Comparison of ENCODE assay signal across 8 mouse cellular contexts in the genomic region with DNA sequence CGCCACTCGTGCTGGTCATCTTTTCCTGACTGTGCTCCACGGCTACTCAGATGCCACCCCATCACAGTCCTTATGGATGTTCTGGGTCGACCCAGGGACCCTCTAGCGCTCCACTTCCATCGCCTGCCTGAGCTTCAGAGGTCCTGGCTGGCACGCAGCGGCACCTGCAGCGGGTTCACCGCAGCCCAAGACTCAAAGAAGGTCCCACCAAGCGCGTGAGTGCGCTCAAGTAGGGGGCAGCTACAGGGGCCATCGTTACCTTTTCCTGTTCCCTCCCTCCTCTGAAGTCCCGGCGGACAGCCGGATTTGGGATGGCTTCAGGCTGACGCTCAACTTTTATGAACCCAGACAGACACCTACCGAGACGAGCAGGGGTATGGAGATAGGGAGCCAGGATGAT. TPM values are rescaled to one million over a fixed set of nuclear protein-coding genes. Genes with fewer than 3 reads are reported as not detected.
DNase-seq lines count a peak whose midpoint lies in the region; ATAC-seq and TF ChIP-seq lines count a peak whose summit lies in the region.
"Had no signal": no experiment of that assay in that cellular context is flagged by ENCODE, and none has a peak within 500 bp of the region (broad histone marks: within the 10 kb centered on the region; RNA-seq: fewer than 3 reads in every experiment).

No protein-coding gene starts in this region.

- H3K4me1 ChIP-seq in lung, embryonic 14.5 days (ENCODE audit: insufficient read depth): no peaks in the 10 kb centered on the region
- H3K4me1 ChIP-seq in lung, postnatal 0 days (ENCODE audit: insufficient read depth, low read depth, low read length): no peaks in the 10 kb centered on the region
- H3K4me1 ChIP-seq in forebrain, embryonic 11.5 days (replicated peaks; ENCODE audit: control insufficient read depth, insufficient read depth, low read length): peaks cover 16% of the 10 kb centered on the region
- peaks cover 6% of the 10 kb centered on the region; the same call in 1 of the 2 replicates for H3K4me1 ChIP-seq in intestine, embryonic 14.5 days (replicated peaks; ENCODE audit: control insufficient read depth, insufficient read depth, low read length)
- H3K4me1 ChIP-seq in neural tube, embryonic 14.5 days (ENCODE audit: control insufficient read depth, insufficient read depth, low read length): peaks cover 33% of the 10 kb centered on the region
- no peaks in the 10 kb centered on the region for H3K4me1 ChIP-seq in thymus, adult 2 months (replicated peaks; ENCODE audit: control insufficient read depth, insufficient read depth, low read length)

- TF ChIP-seq EP300 in lung, postnatal 0 days (IDR thresholded peaks at IDR 0.05): no peak

- H3K9ac ChIP-seq in lung, embryonic 14.5 days: no peak overlapping the region
- H3K9ac ChIP-seq in lung, postnatal 0 days (replicated peaks; ENCODE audit: low read depth): no peak overlapping the region
- H3K9ac ChIP-seq in forebrain, embryonic 11.5 days (ENCODE audit: low read length): peak overlapping the region; percentile 66
- H3K9ac ChIP-seq in intestine, embryonic 14.5 days (ENCODE audit: low read length): no peak overlapping the region
- peak overlapping the region; percentile 83 for H3K9ac ChIP-seq in neural tube, embryonic 14.5 days (replicated peaks; ENCODE audit: low read depth, low read length)

- no peak for DNase-seq in lung, embryonic 14.5 days
- no peak for DNase-seq in lung, postnatal 0 days (ENCODE audit: low spot score)
- no peak for DNase-seq in forebrain, embryonic 11.5 days (ENCODE audit: low spot score)
- no peak for DNase-seq in intestine, embryonic 14.5 days (ENCODE audit: low spot score)
- no peak for DNase-seq in thymus, adult 2 months
- DNase-seq in frontal cortex, postnatal 10 days (ENCODE audit: low spot score in 2 of 2): no peak
- DNase-seq: gastrocnemius, postnatal 36 days had no signal

- H3K27me3 ChIP-seq in lung, embryonic 14.5 days (ENCODE audit: insufficient read depth, low read length): peaks cover 33% of the 10 kb centered on the region
- peaks cover 16% of the 10 kb centered on the region for H3K27me3 ChIP-seq in lung, postnatal 0 days (replicated peaks; ENCODE audit: insufficient read depth, low read length)
- H3K27me3 ChIP-seq in forebrain, embryonic 11.5 days (ENCODE audit: control insufficient read depth, insufficient read depth, low read length): peaks cover 24% of the 10 kb centered on the region
- peaks cover 39% of the 10 kb centered on the region for H3K27me3 ChIP-seq in intestine, embryonic 14.5 days (replicated peaks; ENCODE audit: control insufficient read depth, insufficient read depth, low read length)
- H3K27me3 ChIP-seq in neural tube, embryonic 14.5 days (ENCODE audit: control insufficient read depth, insufficient read depth, low read length): no peaks in the 10 kb centered on the region
- H3K27me3 ChIP-seq in thymus, adult 2 months (ENCODE audit: control insufficient read depth, insufficient read depth, low read length): peaks cover 6% of the 10 kb centered on the region

- TF ChIP-seq CTCF in lung, embryonic 14.5 days (IDR thresholded peaks at IDR 0.05; ENCODE audit: low read depth): no peak
- no peak for TF ChIP-seq CTCF in lung, postnatal 0 days (IDR thresholded peaks at IDR 0.05)
- TF ChIP-seq CTCF in thymus, adult 2 months (IDR thresholded peaks at IDR 0.05; ENCODE audit: borderline replicate concordance, control insufficient read depth, extremely low read depth, insufficient read depth, low read length, poor library complexity): no peak

- peak overlapping the region; percentile 35 for H3K4me3 ChIP-seq in lung, embryonic 14.5 days (ENCODE audit: low read depth, low read length)
- H3K4me3 ChIP-seq in lung, postnatal 0 days (ENCODE audit: low read depth, low read length): no peak overlapping the region
- peak overlapping the region; percentile 51 for H3K4me3 ChIP-seq in forebrain, embryonic 11.5 days (ENCODE audit: low read depth, low read length)
- peak overlapping the region; percentile 22; the same call in 1 of the 2 replicates for H3K4me3 ChIP-seq in intestine, embryonic 14.5 days (ENCODE audit: low read depth, low read length)
- H3K4me3 ChIP-seq in neural tube, embryonic 14.5 days (ENCODE audit: low read depth, low read length): peak overlapping the region; percentile 51
- no peak overlapping the region for H3K4me3 ChIP-seq in thymus, adult 2 months (ENCODE audit: control insufficient read depth, insufficient read depth, low read length)

- TF ChIP-seq POLR2A in thymus, adult 2 months (IDR thresholded peaks at IDR 0.05; ENCODE audit: control insufficient read depth, extremely low read depth, insufficient read depth, low read length, poor library complexity): no peak

- H3K27ac ChIP-seq in lung, embryonic 14.5 days (ENCODE audit: low read depth): no peak overlapping the region
- H3K27ac ChIP-seq in lung, postnatal 0 days (ENCODE audit: low read length): no peak overlapping the region
- H3K27ac ChIP-seq in forebrain, embryonic 11.5 days (ENCODE audit: low read depth, low read length): no peak overlapping the region
- no peak overlapping the region for H3K27ac ChIP-seq in intestine, embryonic 14.5 days (ENCODE audit: low read depth)
- H3K27ac ChIP-seq in neural tube, embryonic 14.5 days (ENCODE audit: low read depth, low read length): peak overlapping the region; percentile 82
- H3K27ac ChIP-seq in thymus, adult 2 months (ENCODE audit: control insufficient read depth, insufficient read depth, low read length): no peak overlapping the region

- no peak for ATAC-seq in lung, embryonic 14.5 days (ENCODE audit: insufficient read depth)
- ATAC-seq in lung, postnatal 0 days: no peak
- ATAC-seq in forebrain, embryonic 11.5 days (replicated peaks; ENCODE audit: low FRiP score): no peak
- ATAC-seq in intestine, embryonic 14.5 days (replicated peaks; ENCODE audit: low FRiP score, low TSS enrichment, low read depth): no peak
- ATAC-seq in neural tube, embryonic 14.5 days (ENCODE audit: low read depth): peak; percentile 2; the same call in 1 of the 2 replicates

- peak overlapping the region; percentile 61 for H3K4me2 ChIP-seq in lung, embryonic 14.5 days
- H3K4me2 ChIP-seq in lung, postnatal 0 days (replicated peaks; ENCODE audit: low read depth, low read length): no peak overlapping the region
- peak overlapping the region; percentile 94 for H3K4me2 ChIP-seq in forebrain, embryonic 11.5 days (ENCODE audit: low read depth, low read length, severe bottlenecking)
- H3K4me2 ChIP-seq in intestine, embryonic 14.5 days (ENCODE audit: low read length): peak overlapping the region; percentile 45
- H3K4me2 ChIP-seq in neural tube, embryonic 14.5 days (ENCODE audit: low read depth, low read length): peak overlapping the region; percentile 92

- WGBS in lung, embryonic 14.5 days: 3% methylated on average over 20 of the region's 20 CpGs
- WGBS in lung, postnatal 0 days: 2% methylated on average over 20 of the region's 20 CpGs
- 1% methylated on average over 20 of the region's 20 CpGs for WGBS in forebrain, embryonic 11.5 days
- 3% methylated on average over 20 of the region's 20 CpGs for WGBS in intestine, embryonic 14.5 days
- WGBS in neural tube, embryonic 14.5 days: 3% methylated on average over 20 of the region's 20 CpGs
- WGBS in thymus, adult 2 months: 7% methylated on average over 20 of the region's 20 CpGs

- H3K9me3 ChIP-seq in lung, embryonic 14.5 days (ENCODE audit: low read depth, low read length): no peaks in the 10 kb centered on the region
- no peaks in the 10 kb centered on the region for H3K9me3 ChIP-seq in lung, postnatal 0 days (ENCODE audit: low read length)
- no peaks in the 10 kb centered on the region for H3K9me3 ChIP-seq in forebrain, embryonic 11.5 days (ENCODE audit: control insufficient read depth, low read length)
- H3K9me3 ChIP-seq in intestine, embryonic 14.5 days (ENCODE audit: control insufficient read depth, low read length): no peaks in the 10 kb centered on the region
- no peaks in the 10 kb centered on the region for H3K9me3 ChIP-seq in neural tube, embryonic 14.5 days (ENCODE audit: control insufficient read depth, low read length)

- H3K36me3 ChIP-seq in lung, embryonic 14.5 days (ENCODE audit: insufficient read depth): no peaks in the 10 kb centered on the region
- H3K36me3 ChIP-seq in lung, postnatal 0 days (ENCODE audit: insufficient read depth, low read length): no peaks in the 10 kb centered on the region
- H3K36me3 ChIP-seq in forebrain, embryonic 11.5 days (ENCODE audit: control insufficient read depth, insufficient read depth, low read length): no peaks in the 10 kb centered on the region
- no peaks in the 10 kb centered on the region for H3K36me3 ChIP-seq in intestine, embryonic 14.5 days (ENCODE audit: control insufficient read depth, insufficient read depth, low read length)
- no peaks in the 10 kb centered on the region for H3K36me3 ChIP-seq in neural tube, embryonic 14.5 days (ENCODE audit: control insufficient read depth, insufficient read depth, low read length)
- no peaks in the 10 kb centered on the region for H3K36me3 ChIP-seq in thymus, adult 2 months (ENCODE audit: control insufficient read depth, insufficient read depth, low read length)

RNA-seq across cellular contexts. Expression of a gene that starts 0.7 kb away (rescaled TPM):
- polyA plus RNA-seq in lung, embryonic 14.5 days (2014; fragmentation: Nextera tagmentation; extraction: Ambion mirVana): 0.18 TPM in 2 replicates
- 0.02 and 0.12 TPM in 2 replicates for polyA plus RNA-seq in lung, postnatal 0 days (2015; fragmentation: Nextera tagmentation; extraction: Ambion mirVana)
- polyA plus RNA-seq in forebrain, embryonic 11.5 days (2014; fragmentation: Nextera tagmentation; extraction: Ambion mirVana): 2.3 and 3.0 TPM in 2 replicates
- polyA plus RNA-seq in intestine, embryonic 14.5 days (2014; fragmentation: Nextera tagmentation; extraction: Ambion mirVana): 0.18 and 0.23 TPM in 2 replicates
- polyA plus RNA-seq in neural tube, embryonic 14.5 days (2014; fragmentation: Nextera tagmentation; extraction: Ambion mirVana): 19.5 and 19.9 TPM in 2 replicates
- 0.04 and 0.26 TPM in 2 replicates for polyA plus RNA-seq in thymus, adult 2 months (2012; rRNA removed)

Comparison
In these comparisons a context has a peak if more than half of its experiments do, and no peak if none do; other contexts are left out.
1. H3K4me3 ChIP-seq: peak in lung, embryonic 14.5 days (single experiment), forebrain, embryonic 11.5 days (single experiment), intestine, embryonic 14.5 days (single experiment) and neural tube, embryonic 14.5 days (single experiment); none in lung, postnatal 0 days (single experiment) and thymus, adult 2 months (single experiment).
2. H3K9ac ChIP-seq: peak in forebrain, embryonic 11.5 days (single experiment) and neural tube, embryonic 14.5 days (single experiment); none in lung, embryonic 14.5 days (single experiment), lung, postnatal 0 days (single experiment) and intestine, embryonic 14.5 days (single experiment).